Mouse (Mus musculus) left cerebral cortex, postnatal 36 days (tissue): ENCODE results near the gene Crtc1. TPM values are rescaled to one million over a fixed set of nuclear protein-coding genes. Genes with fewer than 3 reads are reported as not detected.

Experiments used
- DNase-seq, 2 experiments: peaks; one replicate each; pipeline ENCODE4 v3.0.0; 2021 to 2022; ENCODE audit warnings: low spot score in 2 of 2, mixed read lengths in 1 of 2
- intact Hi-C: fragments of 180-260 bp; cut with DNase I; formaldehyde crosslinking; loops from one replicate; pipeline ENCODE4 v1.15.1; 2025
- total RNA-seq, 2 experiments: library from RNA; stranded (reverse); gene quantifications; 2 replicates each; pipeline ENCODE4 v1.2.3; 2021

The Crtc1 gene
- total RNA-seq, 2 experiments from 2014 or later = 116 to 140 TPM

DNA sequence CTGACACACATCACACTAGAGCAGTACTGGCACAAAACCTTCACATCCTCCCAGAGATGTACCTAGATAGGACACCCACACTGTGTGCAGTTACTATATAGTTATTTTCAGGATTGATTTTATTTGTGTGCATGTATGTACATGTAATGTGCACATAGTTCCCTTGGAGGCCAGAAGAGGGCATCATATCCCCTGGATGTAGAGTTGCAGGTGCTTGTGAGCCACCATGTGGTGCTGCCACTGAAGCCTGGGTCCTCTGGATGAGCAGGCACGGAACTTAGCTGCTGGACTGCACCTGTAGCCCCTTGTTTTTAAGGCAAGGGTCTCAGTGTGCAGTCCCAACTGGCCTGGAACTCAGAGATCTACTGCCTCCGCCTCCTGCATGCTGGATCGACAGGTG is 35.2 kb downstream of the Crtc1 start:
- intact Hi-C loops = no loop called here
- DNase-seq = no peak

GRCm38 (mm10) chr8:70397611-70398563 is 41.5 kb downstream of the Crtc1 start:
- DNase-seq = no peak

DNA sequence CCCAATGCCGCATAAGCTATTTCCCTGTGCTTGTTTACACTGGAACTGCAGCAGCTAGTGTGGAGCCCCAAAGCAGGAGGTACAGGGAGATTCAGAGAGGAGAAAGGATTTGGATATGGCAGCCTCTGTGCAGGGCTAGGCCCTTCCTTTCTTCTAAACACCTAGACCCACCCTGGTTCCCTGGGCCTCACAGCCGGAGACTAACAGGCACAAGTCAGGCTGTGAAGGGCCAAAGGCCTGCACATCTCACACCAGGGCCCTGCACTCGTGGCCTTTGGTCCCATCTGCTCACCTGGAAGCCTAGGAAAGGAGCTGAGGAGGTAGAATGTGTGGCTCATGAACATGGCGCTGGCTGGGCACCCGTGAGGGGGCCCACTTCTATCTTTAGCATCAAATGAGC is 43.2 kb downstream of the Crtc1 start:
- DNase-seq = no peak
- intact Hi-C loops = no loop called here

More at GRCm38 (mm10) chr8:70397611-70398563, 41.5 kb downstream of the Crtc1 start:
- intact Hi-C loops = no loop called here

DNA sequence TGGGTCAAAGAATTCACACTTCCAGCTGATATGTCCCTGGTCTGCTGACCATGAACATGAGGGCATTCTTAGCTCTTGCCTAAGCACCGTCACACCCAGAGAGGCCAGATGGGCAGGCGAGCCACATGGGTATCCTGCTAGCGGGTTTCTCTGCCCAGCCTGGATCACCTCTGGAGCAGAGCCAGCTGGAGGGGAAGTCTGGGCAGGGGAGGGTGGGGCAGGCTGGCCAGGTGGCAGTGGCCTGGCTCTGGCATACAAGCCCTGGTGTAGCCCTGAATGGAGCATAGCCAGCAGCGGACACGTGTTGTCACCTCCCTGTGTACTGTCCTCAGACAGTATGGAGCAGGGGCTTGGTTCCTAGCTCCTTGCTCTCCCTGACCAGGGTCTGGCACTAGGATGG is 43.7 kb downstream of the Crtc1 start:
- DNase-seq = no peak
- intact Hi-C loops = no loop called here

- intact Hi-C loops = no loop called here
- DNase-seq = no peak
Observed at GRCm38 (mm10) chr8:70394269-70394998, 44.9 kb downstream of the Crtc1 start.

- intact Hi-C loops = no loop called here
- no peak for DNase-seq
Observed at GRCm38 (mm10) chr8:70393087-70393486, 46.3 kb downstream of the Crtc1 start.

DNA sequence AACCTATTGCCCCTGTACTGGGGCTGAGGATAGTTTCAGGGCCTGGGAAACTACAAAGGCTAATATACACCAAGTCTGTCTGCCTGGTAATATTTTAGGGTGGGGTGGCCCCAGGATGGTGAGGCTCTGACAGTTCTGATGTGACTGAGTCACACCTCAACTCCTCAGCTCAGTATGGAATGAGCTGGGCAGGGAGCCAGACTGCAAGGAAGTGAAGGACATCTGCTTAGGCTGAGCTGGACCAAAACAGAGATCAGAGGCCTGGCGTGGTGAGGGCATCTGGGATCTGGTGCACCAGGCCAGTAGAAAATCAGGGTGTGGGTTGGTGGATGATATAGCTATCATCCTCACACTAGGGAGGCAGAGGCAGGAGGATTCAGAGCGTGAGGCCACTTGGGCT is 49.7 kb downstream of the Crtc1 start:
- intact Hi-C loops = no loop called here
- DNase-seq = no peak

GRCm38 (mm10) chr8:70383287-70383686 is 56.1 kb downstream of the Crtc1 start:
- intact Hi-C loops = loop anchor here (2.0 kb wide), 1 partner anchor 122 kb away; no protein-coding TSS in a partner anchor
- peak; percentile 33 to 46 for DNase-seq

DNA sequence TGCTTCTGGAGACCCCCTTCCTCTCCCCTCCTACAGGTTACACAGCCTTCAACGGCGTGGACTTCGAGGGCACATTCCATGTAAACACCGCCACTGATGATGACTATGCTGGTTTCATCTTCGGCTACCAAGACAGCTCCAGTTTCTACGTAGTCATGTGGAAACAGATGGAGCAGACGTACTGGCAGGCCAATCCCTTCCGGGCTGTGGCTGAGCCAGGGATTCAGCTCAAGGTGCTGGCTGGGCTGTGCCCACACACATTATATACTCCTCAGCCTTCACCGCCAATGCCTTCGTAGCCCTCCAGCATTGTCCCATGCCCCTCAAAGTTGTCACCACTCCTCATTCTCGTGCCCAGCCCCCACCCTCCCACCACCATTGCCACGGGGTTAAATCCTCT is 59.3 kb downstream of the Crtc1 start:
- intact Hi-C loops = no loop called here
- peak; percentile 28 to 52 for DNase-seq

GRCm38 (mm10) chr8:70377049-70377448 is 62.3 kb downstream of the Crtc1 start:
- intact Hi-C loops = no loop called here
- no peak for DNase-seq

DNA sequence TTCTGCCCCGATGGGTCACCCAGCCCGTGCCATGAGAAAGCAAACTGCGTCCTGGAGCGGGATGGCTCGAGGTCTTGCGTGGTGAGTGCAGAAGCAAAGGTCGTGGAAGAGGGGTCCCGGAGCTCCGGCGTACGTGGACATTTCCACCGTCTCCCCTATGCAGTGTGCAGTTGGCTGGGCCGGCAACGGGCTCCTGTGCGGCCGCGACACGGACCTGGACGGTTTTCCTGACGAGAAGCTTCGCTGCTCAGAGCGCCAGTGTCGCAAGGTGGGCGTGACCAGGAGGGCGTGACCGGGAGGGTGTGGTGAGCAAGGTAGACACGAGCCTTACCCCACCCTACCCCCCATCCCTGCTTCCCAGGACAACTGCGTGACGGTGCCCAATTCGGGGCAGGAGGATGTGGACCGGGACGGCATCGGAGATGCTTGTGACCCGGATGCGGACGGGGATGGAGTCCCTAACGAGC is 63.1 kb downstream of the Crtc1 start:
- no peak for DNase-seq
- intact Hi-C loops = no loop called here

DNA sequence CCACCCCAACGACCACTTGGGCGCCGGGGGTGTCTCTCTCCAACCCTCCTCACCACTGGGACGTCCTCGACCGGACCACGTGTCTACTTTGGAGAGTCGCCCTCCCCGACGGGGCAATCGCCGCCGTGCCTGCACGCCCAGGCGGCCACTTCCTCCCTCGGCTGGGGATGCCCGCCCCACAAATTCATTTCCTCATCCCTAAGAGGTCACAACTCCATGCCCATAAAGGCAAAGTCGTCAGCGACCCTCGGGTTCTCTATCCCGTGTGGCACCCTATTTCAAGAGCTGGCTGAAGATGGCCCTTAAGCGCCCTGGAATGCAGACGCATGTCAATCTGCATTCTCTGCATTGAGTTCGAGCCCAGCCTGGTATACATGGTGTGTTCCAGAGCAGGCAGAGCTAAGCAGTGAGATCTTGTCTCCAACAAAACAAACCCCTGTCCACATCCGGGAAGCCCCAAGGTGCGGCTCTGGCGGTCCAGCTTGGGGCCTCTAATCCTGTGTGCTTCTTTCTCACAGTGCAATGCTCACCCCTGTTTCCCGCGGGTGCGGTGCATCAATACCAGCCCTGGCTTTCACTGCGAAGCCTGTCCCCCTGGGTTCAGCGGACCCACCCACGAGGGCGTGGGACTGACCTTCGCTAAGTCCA is 64.0 kb downstream of the Crtc1 start:
- DNase-seq = no peak
- intact Hi-C loops = no loop called here

- intact Hi-C loops = no loop called here
- no peak for DNase-seq
Observed at GRCm38 (mm10) chr8:70374318-70374927, 65.0 kb downstream of the Crtc1 start.

GRCm38 (mm10) chr8:70373397-70374317 is 65.7 kb downstream of the Crtc1 start, which contains the start of gene Comp:
Gene Comp (plus strand): TSS chr8:70373558.
- intact Hi-C loops = no loop called here
- DNase-seq = no peak

DNA sequence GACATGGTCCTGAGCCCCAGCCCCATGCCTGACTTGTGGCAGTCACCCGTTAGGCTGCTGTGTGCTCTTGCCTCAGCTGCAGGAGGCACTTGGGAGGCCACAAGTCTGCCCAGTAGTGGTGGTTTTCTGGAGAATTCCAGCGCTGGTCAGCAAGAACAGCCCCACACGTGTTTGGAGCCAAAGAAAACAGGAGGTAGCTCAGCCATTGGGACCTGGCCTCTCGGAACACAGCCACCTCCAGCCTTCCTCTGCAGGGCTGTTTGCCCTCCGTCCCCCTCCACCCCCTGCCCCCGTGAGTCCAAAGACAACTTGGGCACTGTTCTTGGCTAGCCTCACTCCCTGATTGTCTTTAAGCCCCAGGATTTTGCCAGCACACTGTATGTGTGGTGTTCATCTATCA is 67.4 kb downstream of the Crtc1 start:
- no peak for DNase-seq
- intact Hi-C loops = no loop called here

GRCm38 (mm10) chr8:70370476-70370875 is 68.9 kb downstream of the Crtc1 start:
- intact Hi-C loops = no loop called here

GRCm38 (mm10) chr8:70366588-70366987 is 72.8 kb downstream of the Crtc1 start:
- DNase-seq = no peak
- intact Hi-C loops = no loop called here

More at GRCm38 (mm10) chr8:70370476-70370875, 68.9 kb downstream of the Crtc1 start:
- DNase-seq = no peak

DNA sequence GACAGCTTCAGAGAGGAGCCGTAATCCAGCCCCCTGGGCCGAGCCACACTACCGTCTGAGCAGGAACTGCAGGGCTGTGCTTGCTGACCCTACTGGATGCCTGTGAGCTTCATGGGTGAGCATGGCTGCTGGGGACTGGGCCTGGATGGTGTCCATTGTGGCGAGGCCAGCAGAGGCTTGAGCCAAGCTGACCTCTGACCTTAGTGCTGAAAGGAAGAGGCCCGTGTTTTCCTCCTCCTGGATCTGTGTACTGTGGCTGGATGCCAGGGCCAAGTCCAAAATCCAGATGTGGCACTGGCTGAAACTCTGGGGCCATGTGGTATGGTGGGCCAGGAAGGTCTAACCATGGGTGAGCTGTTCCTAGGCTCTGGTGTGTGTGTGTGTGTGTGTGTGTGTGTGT is 75.3 kb downstream of the Crtc1 start:
- no peak for DNase-seq
- intact Hi-C loops = no loop called here
